Mouse (Mus musculus): ENCODE measurements around the gene Eef2kmt. TPM values are rescaled to one million over a fixed set of nuclear protein-coding genes. Genes with fewer than 3 reads are reported as not detected.

Gene Eef2kmt
- total and polyA plus RNA-seq, 3 experiments = 6.9 to 27.9 (median 8.2) TPM

DNA sequence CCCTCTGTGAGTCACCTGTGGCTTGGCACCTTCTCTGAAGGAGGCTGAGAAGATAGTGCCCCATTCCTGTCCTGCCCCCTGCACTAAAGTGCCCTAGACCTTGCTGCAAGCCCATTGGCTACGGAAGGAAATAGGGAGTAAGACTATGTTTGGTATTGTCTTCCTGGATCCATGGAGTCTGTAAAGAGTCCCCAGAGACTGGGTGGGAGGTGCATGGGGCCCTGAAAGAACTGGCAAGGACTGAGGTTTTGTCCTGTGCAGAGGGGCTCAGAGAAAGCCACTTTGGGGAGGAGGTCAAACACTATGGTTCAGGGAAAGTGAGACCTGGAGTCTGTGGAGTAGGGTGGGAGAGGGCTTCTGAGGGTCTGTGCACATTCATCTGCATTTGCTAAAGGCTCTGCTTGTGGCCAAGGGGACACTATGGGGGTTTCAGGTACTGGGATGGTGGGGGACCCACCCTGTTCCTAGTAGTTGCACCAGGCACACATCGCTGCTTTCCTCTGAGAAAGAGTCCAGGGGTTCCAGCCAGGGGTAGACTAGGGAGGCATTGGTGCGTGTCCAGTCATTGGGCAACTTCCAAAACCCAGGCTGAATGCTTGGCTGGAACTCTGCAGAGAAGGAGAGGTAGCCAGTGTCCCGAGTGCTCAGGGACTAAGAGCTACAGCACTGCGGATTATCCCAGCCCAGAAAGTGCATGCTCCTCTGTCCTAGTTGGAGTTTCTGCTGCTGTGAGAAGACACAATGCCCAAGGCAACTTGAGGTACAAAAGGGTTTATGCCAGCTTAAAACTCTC is 38.2 kb downstream of the Eef2kmt start:
- DNase-seq = peak in 1 of 2 experiments; percentile 30
- 45% methylated on average over 5 of the region's 5 CpGs for WGBS
- H3K4me1 ChIP-seq (ENCODE audit: control insufficient read depth, insufficient read depth, low read length) = peaks cover 3% of the 10 kb centered on the region
- H3K36me3 ChIP-seq (ENCODE audit: control insufficient read depth, insufficient read depth, low read length) = no peaks in the 10 kb centered on the region
- no peaks in the 10 kb centered on the region for H3K79me2 ChIP-seq (replicated peaks; ENCODE audit: control insufficient read depth, insufficient read depth, low read length)
- intact Hi-C loops (cut with DNase I) = no loop called here
- no peak overlapping the region for H3K9ac ChIP-seq (ENCODE audit: low read depth, low read length)
- H3K27ac ChIP-seq = peak overlapping the region; percentile 55
- no peaks in the 10 kb centered on the region for H3K27me3 ChIP-seq (ENCODE audit: control insufficient read depth, insufficient read depth, low read length)
- 0 out of 2 replicates have a peak, but pooled peaks have one; percentile 13 for TF ChIP-seq EP300 (IDR thresholded peaks at IDR 0.05; ENCODE audit: insufficient read depth, low read depth, low read length)
- no peak for TF ChIP-seq POLR2A (IDR thresholded peaks at IDR 0.05; ENCODE audit: insufficient read depth, low read depth, low read length)
- TF ChIP-seq CTCF (IDR thresholded peaks at IDR 0.05) = no peak
- no peak overlapping the region for H3K4me3 ChIP-seq

DNA sequence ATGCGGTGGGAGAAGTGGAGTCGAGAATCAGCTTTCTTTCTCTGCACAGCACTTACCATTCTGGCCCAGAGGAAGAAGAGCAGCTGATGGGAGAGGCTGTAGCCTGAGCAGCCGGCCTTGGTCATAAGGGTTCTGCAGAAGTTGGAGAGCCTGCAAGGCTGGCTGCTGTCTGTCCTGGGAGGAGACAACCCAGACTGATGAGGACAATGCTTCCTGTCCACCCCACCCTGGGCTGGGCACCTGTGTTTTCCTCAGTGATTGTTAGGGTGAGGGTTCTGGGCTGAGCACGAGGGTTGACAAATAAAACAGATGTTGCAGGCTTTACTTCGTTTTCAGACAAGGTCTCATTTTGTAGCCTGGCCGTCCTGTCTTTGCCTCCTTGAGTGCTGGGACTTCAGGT is 39.1 kb downstream of the Eef2kmt start:
- no peaks in the 10 kb centered on the region for H3K79me2 ChIP-seq (replicated peaks; ENCODE audit: control insufficient read depth, insufficient read depth, low read length)
- DNase-seq = peak in 1 of 2 experiments; percentile 52
- TF ChIP-seq CTCF (IDR thresholded peaks at IDR 0.05) = no peak
- no peak for TF ChIP-seq EP300 (IDR thresholded peaks at IDR 0.05; ENCODE audit: insufficient read depth, low read depth, low read length)
- no peak overlapping the region for H3K9ac ChIP-seq (ENCODE audit: low read depth, low read length)
- no peak overlapping the region for H3K4me3 ChIP-seq
- intact Hi-C loops (cut with DNase I) = no loop called here
- no peaks in the 10 kb centered on the region for H3K27me3 ChIP-seq (ENCODE audit: control insufficient read depth, insufficient read depth, low read length)
- H3K36me3 ChIP-seq (ENCODE audit: control insufficient read depth, insufficient read depth, low read length) = no peaks in the 10 kb centered on the region
- H3K27ac ChIP-seq = peak overlapping the region; percentile 55
- H3K4me1 ChIP-seq (ENCODE audit: control insufficient read depth, insufficient read depth, low read length) = peaks cover 3% of the 10 kb centered on the region
- WGBS = 45% methylated on average over 6 of the region's 6 CpGs

DNA sequence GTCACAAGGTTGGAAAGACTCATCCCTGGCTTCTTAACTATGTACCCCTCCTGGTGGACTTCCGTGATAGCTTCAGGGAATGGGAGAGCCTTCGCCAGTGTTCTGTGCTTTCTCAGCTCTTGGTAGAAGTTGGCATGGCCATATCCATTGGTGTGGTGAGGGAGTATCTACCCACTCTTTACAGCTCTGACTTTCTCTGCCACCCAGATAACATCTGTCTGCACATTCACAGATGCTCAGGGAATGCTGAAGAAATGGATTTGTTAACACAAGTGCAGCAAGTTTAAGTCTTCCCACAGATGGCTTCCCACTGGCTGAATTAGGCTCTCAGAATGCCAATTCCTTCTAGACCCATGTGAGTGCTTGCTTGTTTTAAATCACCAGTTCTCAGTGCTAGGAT is 41.7 kb downstream of the Eef2kmt start:
- Histone ChIP-seq H3K9ac (ENCODE audit: low read depth, low read length) (no peak overlapping the region), H3K36me3 (ENCODE audit: control insufficient read depth, insufficient read depth, low read length) (no peaks in the 10 kb centered on the region), H3K4me3 (no peak overlapping the region), H3K27ac (no peak overlapping the region), H3K79me2 (replicated peaks; ENCODE audit: control insufficient read depth, insufficient read depth, low read length) (no peaks in the 10 kb centered on the region), H3K4me1 (ENCODE audit: control insufficient read depth, insufficient read depth, low read length) (peaks cover 3% of the 10 kb centered on the region), H3K27me3 (ENCODE audit: control insufficient read depth, insufficient read depth, low read length) (no peaks in the 10 kb centered on the region)
- 97% methylated on average over 2 of the region's 2 CpGs for WGBS
- TF ChIP-seq POLR2A (IDR thresholded peaks at IDR 0.05; ENCODE audit: insufficient read depth, low read depth, low read length) = no peak
- no peak for TF ChIP-seq EP300 (IDR thresholded peaks at IDR 0.05; ENCODE audit: insufficient read depth, low read depth, low read length)
- no peak for TF ChIP-seq CTCF (IDR thresholded peaks at IDR 0.05)
- DNase-seq = no peak
- intact Hi-C loops (cut with DNase I) = no loop called here

- Histone ChIP-seq H3K27me3 (ENCODE audit: control insufficient read depth, insufficient read depth, low read length) (no peaks in the 10 kb centered on the region), H3K36me3 (ENCODE audit: control insufficient read depth, insufficient read depth, low read length) (no peaks in the 10 kb centered on the region), H3K9ac (ENCODE audit: low read depth, low read length) (no peak overlapping the region), H3K27ac (no peak overlapping the region), H3K4me1 (ENCODE audit: control insufficient read depth, insufficient read depth, low read length) (peaks cover 3% of the 10 kb centered on the region), H3K4me3 (no peak overlapping the region), H3K79me2 (replicated peaks; ENCODE audit: control insufficient read depth, insufficient read depth, low read length) (no peaks in the 10 kb centered on the region)
- intact Hi-C loops (cut with DNase I) = no loop called here
- no peak for DNase-seq
- no peak for TF ChIP-seq CTCF (IDR thresholded peaks at IDR 0.05)
- no peak for TF ChIP-seq EP300 (IDR thresholded peaks at IDR 0.05; ENCODE audit: insufficient read depth, low read depth, low read length)
- TF ChIP-seq POLR2A (IDR thresholded peaks at IDR 0.05; ENCODE audit: insufficient read depth, low read depth, low read length) = no peak
- WGBS = 77% methylated on average over 3 of the region's 3 CpGs
Measured at GRCm38 (mm10) chr16:5212150-5212549, 43.6 kb downstream of the Eef2kmt start.

GRCm38 (mm10) chr16:5210365-5210764 is 45.4 kb downstream of the Eef2kmt start:
- Histone ChIP-seq H3K9ac (ENCODE audit: low read depth, low read length) (no peak overlapping the region), H3K79me2 (replicated peaks; ENCODE audit: control insufficient read depth, insufficient read depth, low read length) (no peaks in the 10 kb centered on the region), H3K27ac (no peak overlapping the region), H3K4me3 (no peak overlapping the region), H3K36me3 (ENCODE audit: control insufficient read depth, insufficient read depth, low read length) (no peaks in the 10 kb centered on the region), H3K27me3 (ENCODE audit: control insufficient read depth, insufficient read depth, low read length) (no peaks in the 10 kb centered on the region), H3K4me1 (ENCODE audit: control insufficient read depth, insufficient read depth, low read length) (no peaks in the 10 kb centered on the region)
- no peak for TF ChIP-seq POLR2A (IDR thresholded peaks at IDR 0.05; ENCODE audit: insufficient read depth, low read depth, low read length)
- no peak for TF ChIP-seq CTCF (IDR thresholded peaks at IDR 0.05)
- no peak for TF ChIP-seq EP300 (IDR thresholded peaks at IDR 0.05; ENCODE audit: insufficient read depth, low read depth, low read length)
- WGBS = 70% methylated on average over 2 of the region's 2 CpGs
- intact Hi-C loops (cut with DNase I) = no loop called here
- no peak for DNase-seq

GRCm38 (mm10) chr16:5206051-5206450 is 49.7 kb downstream of the Eef2kmt start:
- intact Hi-C loops (cut with DNase I) = no loop called here
- H3K36me3 ChIP-seq (ENCODE audit: control insufficient read depth, insufficient read depth, low read length) = no peaks in the 10 kb centered on the region
- H3K27me3 ChIP-seq (ENCODE audit: control insufficient read depth, insufficient read depth, low read length) = no peaks in the 10 kb centered on the region
- H3K9ac ChIP-seq (ENCODE audit: low read depth, low read length) = no peak overlapping the region
- DNase-seq = no peak
- 58% methylated on average over 5 of the region's 5 CpGs for WGBS
- H3K27ac ChIP-seq = no peak overlapping the region
- no peaks in the 10 kb centered on the region for H3K79me2 ChIP-seq (replicated peaks; ENCODE audit: control insufficient read depth, insufficient read depth, low read length)
- H3K4me1 ChIP-seq (ENCODE audit: control insufficient read depth, insufficient read depth, low read length) = peaks cover 1% of the 10 kb centered on the region; the same call in 1 of the 2 replicates
- no peak overlapping the region for H3K4me3 ChIP-seq
- TF ChIP-seq POLR2A (IDR thresholded peaks at IDR 0.05; ENCODE audit: insufficient read depth, low read depth, low read length) (no peak), EP300 (IDR thresholded peaks at IDR 0.05; ENCODE audit: insufficient read depth, low read depth, low read length) (no peak), CTCF (IDR thresholded peaks at IDR 0.05) (no peak)

Data from heart, adult 2 months (tissue).